Mouse (Mus musculus) bone marrow macrophage, adult 2 months (primary cell): ENCODE measurements around the gene 1190005I06Rik.

Experiments used
- CTCF ChIP-seq: IDR thresholded peaks from 2 replicates; pipeline ENCODE4 v1.5.1; 2012; ENCODE audit warnings: low read depth, mild to moderate bottlenecking, low read length, moderate library complexity
- POLR2A ChIP-seq: IDR thresholded peaks from 2 replicates; pipeline ENCODE4 v1.6.1; 2012; ENCODE audit warnings: mild to moderate bottlenecking, low read depth, low read length, borderline replicate concordance

DNA sequence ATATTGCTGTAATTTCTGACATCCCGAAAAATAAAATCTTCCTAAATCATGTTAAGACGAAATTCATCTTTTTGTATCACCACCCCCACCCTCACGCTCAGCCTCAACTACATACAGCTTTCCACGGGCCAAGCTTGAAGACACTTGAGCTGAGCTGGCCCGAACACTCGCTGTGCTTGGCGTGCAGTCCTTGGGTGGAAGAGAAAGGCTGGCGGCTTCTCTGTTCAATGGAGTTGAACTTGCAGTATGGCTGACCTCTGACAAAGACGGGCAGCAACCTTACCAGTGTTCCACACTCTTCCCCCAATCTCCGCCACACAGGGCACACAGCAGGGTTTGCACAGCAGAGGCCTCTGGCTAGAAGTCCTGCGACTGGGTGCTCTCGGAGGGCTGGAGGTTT is 66.1 kb downstream of the 1190005I06Rik start:
- TF ChIP-seq CTCF, result no peak
- no peak for TF ChIP-seq POLR2A
